Comparison of ENCODE assay signal across 10 mouse cellular contexts in genomic region chr3:96602704-96603084, GRCm38 (mm10). TPM values are rescaled to one million over a fixed set of nuclear protein-coding genes. Genes with fewer than 3 reads are reported as not detected.
DNase-seq lines count a peak whose midpoint lies in the region; ATAC-seq lines count a peak whose summit lies in the region.
"Had no signal": no experiment of that assay in that cellular context is flagged by ENCODE, and none has a peak within 500 bp of the region (broad histone marks: within the 10 kb centered on the region; RNA-seq: fewer than 3 reads in every experiment).

No protein-coding gene starts in this region.

- H3K27ac ChIP-seq in heart, embryonic 13.5 days (replicated peaks) = peak overlapping the region; percentile 99
- H3K27ac ChIP-seq in brown adipose tissue, adult 24 weeks (replicated peaks; ENCODE audit: low read depth, low read length) = peak overlapping the region; percentile 70
- H3K27ac ChIP-seq in hindbrain, embryonic 14.5 days = peak overlapping the region; percentile 91
- peak overlapping the region; percentile 97 for H3K27ac ChIP-seq in midbrain, embryonic 12.5 days (replicated peaks)

- no peak for DNase-seq in heart, postnatal 25 days (ENCODE audit: low spot score)
- no peak for DNase-seq in hindbrain, embryonic 14.5 days (ENCODE audit: low spot score)
- DNase-seq in yolk sac, embryonic 10.5 days (ENCODE audit: low spot score) = no peak
- DNase-seq in urinary bladder, postnatal 14 days (ENCODE audit: low spot score) = no peak

- H3K4me2 ChIP-seq in heart, embryonic 13.5 days = peak overlapping the region; percentile 72
- H3K4me2 ChIP-seq in hindbrain, embryonic 14.5 days (replicated peaks) = peak overlapping the region; percentile 61
- H3K4me2 ChIP-seq in midbrain, embryonic 12.5 days (replicated peaks) = peak overlapping the region; percentile 70

- 50% methylated on average over 5 of the region's 5 CpGs for WGBS in heart, embryonic 13.5 days
- WGBS in hindbrain, embryonic 14.5 days = 21% methylated on average over 5 of the region's 5 CpGs
- 34% methylated on average over 5 of the region's 5 CpGs for WGBS in midbrain, embryonic 12.5 days

- H3K9ac ChIP-seq in heart, embryonic 13.5 days = peak overlapping the region; percentile 97
- H3K9ac ChIP-seq in hindbrain, embryonic 14.5 days = peak overlapping the region; percentile 81
- H3K9ac ChIP-seq in midbrain, embryonic 12.5 days (replicated peaks) = peak overlapping the region; percentile 98

- intact Hi-C loops in heart, postnatal 25 days (cut with DNase I) = loop anchor here (2.0 kb wide), 1 partner anchor 26 kb away; the partner anchor contains the start of gene Rbm8a

- ATAC-seq in heart, embryonic 13.5 days (ENCODE audit: extremely low read depth, insufficient number of reproducible peaks, low FRiP score, low TSS enrichment) = no peak
- no peak for ATAC-seq in hindbrain, embryonic 14.5 days (ENCODE audit: low FRiP score)
- no peak for ATAC-seq in midbrain, embryonic 12.5 days (ENCODE audit: low FRiP score, low read depth)
- ATAC-seq in granulocyte monocyte progenitor cell, adult 5-6 weeks (replicated peaks; ENCODE audit: poor library complexity, severe bottlenecking) = no peak

- H3K36me3 ChIP-seq in heart, embryonic 13.5 days = peaks cover 30% of the 10 kb centered on the region
- H3K36me3 ChIP-seq in hindbrain, embryonic 14.5 days (replicated peaks; ENCODE audit: control insufficient read depth, insufficient read depth) = no peaks in the 10 kb centered on the region
- H3K36me3 ChIP-seq in midbrain, embryonic 12.5 days = peaks cover 7% of the 10 kb centered on the region

- H3K4me3 ChIP-seq in heart, embryonic 13.5 days = peak overlapping the region; percentile 83
- H3K4me3 ChIP-seq in brown adipose tissue, adult 24 weeks (ENCODE audit: insufficient read depth, low read depth, low read length) = peak overlapping the region; percentile 16
- peak overlapping the region; percentile 76 for H3K4me3 ChIP-seq in hindbrain, embryonic 14.5 days (replicated peaks; ENCODE audit: low read length)
- peak overlapping the region; percentile 95 for H3K4me3 ChIP-seq in midbrain, embryonic 12.5 days

- H3K4me1 ChIP-seq in heart, embryonic 13.5 days = peaks cover 63% of the 10 kb centered on the region
- no peaks in the 10 kb centered on the region for H3K4me1 ChIP-seq in brown adipose tissue, adult 24 weeks (ENCODE audit: control insufficient read depth, insufficient read depth, insufficient read length, low read length)
- H3K4me1 ChIP-seq in hindbrain, embryonic 14.5 days (replicated peaks; ENCODE audit: control insufficient read depth, insufficient read depth, low read length) = peaks cover 47% of the 10 kb centered on the region
- H3K4me1 ChIP-seq in midbrain, embryonic 12.5 days = peaks cover 51% of the 10 kb centered on the region

- H3K27me3 ChIP-seq in heart, embryonic 13.5 days (replicated peaks) = no peaks in the 10 kb centered on the region
- no peaks in the 10 kb centered on the region for H3K27me3 ChIP-seq in hindbrain, embryonic 14.5 days (ENCODE audit: control insufficient read depth, insufficient read depth, low read length)
- H3K27me3 ChIP-seq in midbrain, embryonic 12.5 days = peaks cover 10% of the 10 kb centered on the region

- H3K9me3 ChIP-seq in heart, embryonic 13.5 days = no peaks in the 10 kb centered on the region
- H3K9me3 ChIP-seq in hindbrain, embryonic 14.5 days (ENCODE audit: control insufficient read depth, low read length) = no peaks in the 10 kb centered on the region
- H3K9me3 ChIP-seq in midbrain, embryonic 12.5 days = no peaks in the 10 kb centered on the region

RNA-seq across cellular contexts. Expression of gene Lix1l, which starts 1.7 kb away (rescaled TPM):
- 4.6 and 5.2 TPM in 2 replicates for polyA plus RNA-seq in heart, embryonic 13.5 days (2015; fragmentation: Nextera tagmentation; extraction: Ambion mirVana)
- 10 to 100 TPM; 25.4 to 27.2 TPM for total RNA-seq in heart, postnatal 25 days (2021)
- polyA plus RNA-seq in brown adipose tissue, adult 24 weeks (2012; ENCODE audit: insufficient read depth, insufficient read length, missing spikeins) = 10.0 and 11.0 TPM in 2 replicates
- polyA plus RNA-seq in hindbrain, embryonic 14.5 days (2014; fragmentation: Nextera tagmentation; extraction: Ambion mirVana) = 6.1 and 6.4 TPM in 2 replicates
- 5.6 and 6.8 TPM in 2 replicates for polyA plus RNA-seq in midbrain, embryonic 12.5 days (2016; fragmentation: Nextera tagmentation; extraction: Ambion mirVana)
- total RNA-seq in granulocyte monocyte progenitor cell, adult 5-6 weeks (2014; fragmentation: Nextera tagmentation) = 2.2 and 2.3 TPM in 2 replicates
- total RNA-seq in granulocyte monocyte progenitor cell, adult 5-6 weeks (2017) = 1.7 and 2.1 TPM in 2 replicates

RNA-seq across cellular contexts. Expression of gene Ankrd34a, which starts 6.3 kb away (rescaled TPM):
- 6.5 and 8.1 TPM in 2 replicates for polyA plus RNA-seq in heart, embryonic 13.5 days (2015; fragmentation: Nextera tagmentation; extraction: Ambion mirVana)
- total RNA-seq in heart, postnatal 25 days (2021) = 1 to 10 TPM; 1.9 to 2.4 TPM
- polyA plus RNA-seq in brown adipose tissue, adult 24 weeks (2012; ENCODE audit: insufficient read depth, insufficient read length, missing spikeins) = not detected in 2 replicates
- polyA plus RNA-seq in hindbrain, embryonic 14.5 days (2014; fragmentation: Nextera tagmentation; extraction: Ambion mirVana) = 17.5 and 22.3 TPM in 2 replicates
- polyA plus RNA-seq in midbrain, embryonic 12.5 days (2016; fragmentation: Nextera tagmentation; extraction: Ambion mirVana) = 2.6 and 2.7 TPM in 2 replicates
- not detected in 2 replicates for total RNA-seq in granulocyte monocyte progenitor cell, adult 5-6 weeks (2014; fragmentation: Nextera tagmentation)
- not detected in 2 replicates for total RNA-seq in granulocyte monocyte progenitor cell, adult 5-6 weeks (2017)

RNA-seq across cellular contexts. Expression of gene Polr3gl, which starts 8.7 kb away (rescaled TPM):
- 33.5 and 36.1 TPM in 2 replicates for polyA plus RNA-seq in heart, embryonic 13.5 days (2015; fragmentation: Nextera tagmentation; extraction: Ambion mirVana)
- total RNA-seq in heart, postnatal 25 days (2021) = 10 to 100 TPM; 25.2 to 25.9 TPM
- polyA plus RNA-seq in brown adipose tissue, adult 24 weeks (2012; ENCODE audit: insufficient read depth, insufficient read length, missing spikeins) = 39.0 and 72.4 TPM in 2 replicates
- 11.0 and 18.5 TPM in 2 replicates for polyA plus RNA-seq in hindbrain, embryonic 14.5 days (2014; fragmentation: Nextera tagmentation; extraction: Ambion mirVana)
- 35.8 and 44.3 TPM in 2 replicates for polyA plus RNA-seq in midbrain, embryonic 12.5 days (2016; fragmentation: Nextera tagmentation; extraction: Ambion mirVana)
- total RNA-seq in granulocyte monocyte progenitor cell, adult 5-6 weeks (2014; fragmentation: Nextera tagmentation) = 15.6 and 43.7 TPM in 2 replicates
- total RNA-seq in granulocyte monocyte progenitor cell, adult 5-6 weeks (2017) = 50.5 and 57.8 TPM in 2 replicates

RNA-seq across cellular contexts. Expression of gene Gm16253, which starts 25.9 kb away (rescaled TPM):
- 1.6 and 1.7 TPM in 2 replicates for polyA plus RNA-seq in heart, embryonic 13.5 days (2015; fragmentation: Nextera tagmentation; extraction: Ambion mirVana)
- 1 to 10 TPM; 1.1 to 2.1 TPM for total RNA-seq in heart, postnatal 25 days (2021)
- polyA plus RNA-seq in brown adipose tissue, adult 24 weeks (2012; ENCODE audit: insufficient read depth, insufficient read length, missing spikeins) = not detected in 2 replicates
- polyA plus RNA-seq in hindbrain, embryonic 14.5 days (2014; fragmentation: Nextera tagmentation; extraction: Ambion mirVana) = 0.39 TPM in 1 of 2 replicates, not detected in the other
- polyA plus RNA-seq in midbrain, embryonic 12.5 days (2016; fragmentation: Nextera tagmentation; extraction: Ambion mirVana) = 1.6 and 2.0 TPM in 2 replicates
- not detected in 2 replicates for total RNA-seq in granulocyte monocyte progenitor cell, adult 5-6 weeks (2014; fragmentation: Nextera tagmentation)
- total RNA-seq in granulocyte monocyte progenitor cell, adult 5-6 weeks (2017) = not detected in 2 replicates
- total RNA-seq: adrenal gland, postnatal 36 days; left cerebral cortex, postnatal 10 days had no signal

RNA-seq across cellular contexts. Expression of gene Rbm8a, which starts 27.0 kb away (rescaled TPM):
- 80.7 and 84.5 TPM in 2 replicates for polyA plus RNA-seq in heart, embryonic 13.5 days (2015; fragmentation: Nextera tagmentation; extraction: Ambion mirVana)
- total RNA-seq in heart, postnatal 25 days (2021) = 10 to 100 TPM; 27.9 to 34.1 TPM
- 78.8 and 110 TPM in 2 replicates for polyA plus RNA-seq in brown adipose tissue, adult 24 weeks (2012; ENCODE audit: insufficient read depth, insufficient read length, missing spikeins)
- polyA plus RNA-seq in hindbrain, embryonic 14.5 days (2014; fragmentation: Nextera tagmentation; extraction: Ambion mirVana) = 101 and 104 TPM in 2 replicates
- polyA plus RNA-seq in midbrain, embryonic 12.5 days (2016; fragmentation: Nextera tagmentation; extraction: Ambion mirVana) = 163 and 166 TPM in 2 replicates
- total RNA-seq in granulocyte monocyte progenitor cell, adult 5-6 weeks (2014; fragmentation: Nextera tagmentation) = 112 and 120 TPM in 2 replicates
- total RNA-seq in granulocyte monocyte progenitor cell, adult 5-6 weeks (2017) = 64.5 and 64.7 TPM in 2 replicates

Comparison
In these comparisons a context has a peak if more than half of its experiments do, and no peak if none do; other contexts are left out.
1. H3K4me3 ChIP-seq: peak in every context shown above with its lines; median percentile 95 in midbrain, embryonic 12.5 days; 83 in heart, embryonic 13.5 days; 76 in hindbrain, embryonic 14.5 days; 16 in brown adipose tissue, adult 24 weeks.